Mouse (Mus musculus) CH12.LX (cell line): ENCODE measurements around the gene Gm49337. TPM values are rescaled to one million over a fixed set of nuclear protein-coding genes. Genes with fewer than 3 reads are reported as not detected.

Experiments
- DNase-seq: peaks from one replicate; pipeline ENCODE4 v3.0.0-alpha.2; 2013; ENCODE audit errors: extremely low read depth
- H3K27ac ChIP-seq: 2 replicates; pipeline ENCODE4 v1.5.1; 2012; ENCODE audit warnings: low read depth, mild to moderate bottlenecking, control low read depth, moderate library complexity; ENCODE audit not compliant: insufficient read depth
- H3K27me3 ChIP-seq: replicated peaks from 2 replicates; pipeline ENCODE3; 2012; ENCODE audit warnings: inconsistent platforms
- H3K36me3 ChIP-seq, 2 experiments: replicated peaks in 1 of 2; 2 replicates each; pipeline versions ENCODE3 to v1.6.1; 2012; ENCODE audit warnings: inconsistent platforms in 1 of 2, low read length in 1 of 2, mild to moderate bottlenecking in 1 of 2, mixed read lengths in 1 of 2, moderate library complexity in 1 of 2; ENCODE audit not compliant: control insufficient read depth in 1 of 2, insufficient read depth in 1 of 2
- H3K4me1 ChIP-seq, 2 experiments: 2 replicates each; pipeline ENCODE4 v1.6.1; 2012; ENCODE audit warnings: inconsistent platforms in 1 of 2, moderate library complexity in 1 of 2; ENCODE audit not compliant: insufficient read depth in 2 of 2, control insufficient read depth in 1 of 2
- H3K4me2 ChIP-seq: 2 replicates; pipeline ENCODE4 v1.6.1; 2012; ENCODE audit warnings: low read depth, mild to moderate bottlenecking, control low read depth; ENCODE audit not compliant: poor library complexity, insufficient read depth, severe bottlenecking
- H3K4me3 ChIP-seq, 3 experiments: fragments of 150-350 bp in 1 of 3; sonication (generic) in 1 of 3; replicated peaks in 1 of 3; 2 replicates each; pipeline versions ENCODE3 to v1.5.1; 2011 to 2012; ENCODE audit warnings: low read depth in 2 of 3, low read length in 2 of 3, mild to moderate bottlenecking in 2 of 3, moderate library complexity in 2 of 3, control low read depth in 1 of 3, improper control_type of control experiment in 1 of 3, inconsistent platforms in 1 of 3, mixed read lengths in 1 of 3; ENCODE audit not compliant: poor library complexity in 1 of 3
- H3K79me2 ChIP-seq: replicated peaks from 2 replicates; pipeline ENCODE4 v1.6.1; 2012; ENCODE audit warnings: mild to moderate bottlenecking, moderate library complexity; ENCODE audit not compliant: control insufficient read depth, poor library complexity, insufficient read depth, severe bottlenecking; ENCODE audit errors: extremely low read depth
- H3K9ac ChIP-seq: 2 replicates; pipeline ENCODE4 v1.6.1; 2012; ENCODE audit warnings: low read depth, mild to moderate bottlenecking, control low read depth, moderate library complexity; ENCODE audit not compliant: insufficient read depth
- H3K9me3 ChIP-seq: replicated peaks from 2 replicates; pipeline ENCODE3; 2012; ENCODE audit warnings: low read length, inconsistent platforms, mixed read lengths
- CHD1 ChIP-seq: IDR thresholded peaks from 2 replicates; pipeline ENCODE4 v1.6.1; 2012; ENCODE audit warnings: low read depth, low read length, improper control_type of control experiment, inconsistent platforms
- CHD2 ChIP-seq: IDR thresholded peaks from 2 replicates; pipeline ENCODE4 v1.6.1; 2011; ENCODE audit warnings: low read length, improper control_type of control experiment
- CTCF ChIP-seq, 2 experiments: IDR thresholded peaks in 1 of 2; conservative IDR thresholded peaks in 1 of 2; 2 replicates each; pipeline ENCODE4 v1.5.1; 2011 to 2012; ENCODE audit warnings: low read depth in 2 of 2, low read length in 2 of 2, improper control_type of control experiment in 1 of 2, inconsistent platforms in 1 of 2, mild to moderate bottlenecking in 1 of 2, moderate library complexity in 1 of 2
- E2F4 ChIP-seq: IDR thresholded peaks from 2 replicates; pipeline ENCODE4 v1.6.1; 2011; ENCODE audit warnings: low read depth, low read length, improper control_type of control experiment; ENCODE audit not compliant: insufficient replicate concordance
- ELF1 ChIP-seq: IDR thresholded peaks from 2 replicates; pipeline ENCODE4 v1.6.1; 2014; ENCODE audit warnings: low read depth, mild to moderate bottlenecking, inconsistent platforms, low read length, improper control_type of control experiment
- EP300 ChIP-seq: IDR thresholded peaks from 2 replicates; pipeline ENCODE4 v1.6.1; 2011; ENCODE audit warnings: low read length, improper control_type of control experiment
- ETS1 ChIP-seq: conservative IDR thresholded peaks from 2 replicates; pipeline ENCODE4 v1.6.1; 2012; ENCODE audit warnings: low read depth, mild to moderate bottlenecking, inconsistent platforms, low read length, improper control_type of control experiment, moderate library complexity
- HCFC1 ChIP-seq: IDR thresholded peaks from 2 replicates; pipeline ENCODE4 v1.6.1; 2012; ENCODE audit warnings: low read depth, mild to moderate bottlenecking, inconsistent platforms, low read length, improper control_type of control experiment
- IRF4 ChIP-seq: IDR thresholded peaks from 2 replicates; pipeline ENCODE4 v1.6.1; 2014; ENCODE audit warnings: low read depth, mild to moderate bottlenecking, inconsistent platforms, low read length, improper control_type of control experiment
- JUN ChIP-seq: IDR thresholded peaks from 2 replicates; pipeline ENCODE4 v1.6.1; 2011; ENCODE audit warnings: low read depth, mild to moderate bottlenecking, low read length, improper control_type of control experiment, moderate library complexity; ENCODE audit not compliant: insufficient read depth
- JUND ChIP-seq: conservative IDR thresholded peaks from 2 replicates; pipeline ENCODE4 v1.6.1; 2011; ENCODE audit warnings: low read depth, low read length, improper control_type of control experiment
- KAT2A ChIP-seq: IDR thresholded peaks from 2 replicates; pipeline ENCODE4 v1.6.1; 2012; ENCODE audit warnings: low read length, improper control_type of control experiment, inconsistent platforms; ENCODE audit not compliant: insufficient replicate concordance
- MAFK ChIP-seq: IDR thresholded peaks from 2 replicates; pipeline ENCODE4 v1.6.1; 2011; ENCODE audit warnings: low read length, improper control_type of control experiment; ENCODE audit not compliant: insufficient replicate concordance
- MAZ ChIP-seq: IDR thresholded peaks from 2 replicates; pipeline ENCODE4 v1.6.1; 2012; ENCODE audit warnings: low read depth, mild to moderate bottlenecking, inconsistent platforms, low read length, improper control_type of control experiment, moderate library complexity
- MYC ChIP-seq: IDR thresholded peaks from 2 replicates; pipeline ENCODE4 v1.6.1; 2011; ENCODE audit warnings: low read depth, mild to moderate bottlenecking, improper control_type of control experiment, low read length
- NELFE ChIP-seq: IDR thresholded peaks from 2 replicates; pipeline ENCODE4 v1.6.1; 2011; ENCODE audit warnings: low read depth, low read length, improper control_type of control experiment
- NRF1 ChIP-seq: IDR thresholded peaks from 2 replicates; pipeline ENCODE4 v1.6.1; 2014; ENCODE audit warnings: low read depth, mild to moderate bottlenecking, inconsistent platforms, low read length, improper control_type of control experiment, moderate library complexity
- PAX5 ChIP-seq: IDR thresholded peaks from 2 replicates; pipeline ENCODE4 v1.6.1; 2012; ENCODE audit warnings: low read length, inconsistent platforms, mixed read lengths
- POLR2A ChIP-seq: IDR thresholded peaks from 2 replicates; pipeline ENCODE4 v1.6.1; 2011; ENCODE audit warnings: low read depth, mild to moderate bottlenecking, improper control_type of control experiment, low read length
- POLR2AphosphoS2 ChIP-seq: IDR thresholded peaks from 2 replicates; pipeline ENCODE4 v1.6.1; 2011; ENCODE audit warnings: low read depth, low read length, improper control_type of control experiment
- RAD21 ChIP-seq: IDR thresholded peaks from 2 replicates; pipeline ENCODE4 v1.6.1; 2011; ENCODE audit warnings: low read depth, mild to moderate bottlenecking, low read length, improper control_type of control experiment, moderate library complexity
- SIN3A ChIP-seq: IDR thresholded peaks from 2 replicates; pipeline ENCODE4 v1.6.1; 2012; ENCODE audit warnings: low read length, improper control_type of control experiment, inconsistent platforms
- SMC3 ChIP-seq: IDR thresholded peaks from 2 replicates; pipeline ENCODE4 v1.6.1; 2011; ENCODE audit warnings: low read depth, low read length, improper control_type of control experiment
- TBP ChIP-seq: conservative IDR thresholded peaks from 2 replicates; pipeline ENCODE4 v1.6.1; 2011; ENCODE audit warnings: low read depth, low read length, improper control_type of control experiment
- UBTF ChIP-seq: IDR thresholded peaks from 2 replicates; pipeline ENCODE4 v1.6.1; 2012; ENCODE audit warnings: low read depth, mild to moderate bottlenecking, inconsistent platforms, low read length, improper control_type of control experiment, moderate library complexity
- ZMIZ1 ChIP-seq: IDR thresholded peaks from 2 replicates; pipeline ENCODE4 v1.6.1; 2012; ENCODE audit warnings: low read depth, mild to moderate bottlenecking, inconsistent platforms, low read length, improper control_type of control experiment
- ZNF384 ChIP-seq: IDR thresholded peaks from 2 replicates; pipeline ENCODE4 v1.6.1; 2012; ENCODE audit warnings: low read depth, low read length, improper control_type of control experiment, inconsistent platforms
- dilution Hi-C: fragments of 300-500 bp; cut with MboI; formaldehyde crosslinking; loops from 2 replicates; pipeline ENCODE4 v1.14.3; 2020; ENCODE audit warnings: low sequenced_read_pairs; ENCODE audit not compliant: extremely low pct_unique_long_range_greater_than_20kb, extremely low pct_ligation_motif_present
- in situ Hi-C: fragments of 300-500 bp; cut with MboI; formaldehyde crosslinking; loops from 3 replicates; pipeline ENCODE4 v1.14.3; 2019; ENCODE audit warnings: low sequenced_read_pairs, low pct_ligation_motif_present, low pct_unique_long_range_greater_than_20kb, mixed read lengths
- polyA plus RNA-seq: library from polyadenylated mRNA; unstranded; fragments of >175 nt; gene quantifications from 2 replicates; pipeline ENCODE4 v1.2.1, GENCODE M21; 2012; ENCODE audit warnings: low read depth; ENCODE audit not compliant: insufficient read length
- total RNA-seq, 2 experiments: library from RNA; depleted of rRNA; stranded (reverse); fragments of 300-350 nt in 1 of 2; fragments of >200 nt in 1 of 2; gene quantifications; 2 replicates each; pipeline ENCODE4 v1.2.3; 2012 to 2014

Gm49337 gene
- total and polyA plus RNA-seq, 3 experiments, result not detected

- H3K4me1 ChIP-seq, result no peaks in the 10 kb centered on the region
- H3K9ac ChIP-seq, result no peak overlapping the region
- peaks cover 6 to 34% of the 10 kb centered on the region in 2 experiments for H3K36me3 ChIP-seq
- H3K4me3 ChIP-seq, result no peak overlapping the region
- H3K27me3 ChIP-seq, result no peaks in the 10 kb centered on the region
- DNase-seq, result no peak
- no peaks in the 10 kb centered on the region for H3K79me2 ChIP-seq
- peaks cover 3% of the 10 kb centered on the region for H3K9me3 ChIP-seq
- H3K4me2 ChIP-seq, result no peak overlapping the region
- TF ChIP-seq ELF1, result no peak
- TF ChIP-seq EP300, result no peak
- TF ChIP-seq NELFE, result no peak
- TF ChIP-seq ZMIZ1, result no peak
- TF ChIP-seq UBTF, result no peak
- no peak for TF ChIP-seq SMC3
- no peak for TF ChIP-seq ZNF384
- TF ChIP-seq KAT2A, result no peak
- in situ Hi-C loops (loop anchor here (25.0 kb wide), 1 partner anchor 167 kb away; the partner anchor contains the start of genes 1700042G07Rik, Gm49337, Lurap1 and Tspan1), dilution Hi-C loops (no loop called here)
- no peak overlapping the region for H3K27ac ChIP-seq
Observed at GRCm38 (mm10) chr4:116329256-116329655, 156.1 kb downstream of the Gm49337 start.

GRCm38 (mm10) chr4:116336294-116336693 is 163.1 kb downstream of the Gm49337 start:
- H3K4me3 ChIP-seq, result peak overlapping the region in 1 of 3 experiments; percentile 43
- no peak for TF ChIP-seq TBP
- no peak for TF ChIP-seq NELFE
- peak; percentile 70 for TF ChIP-seq ELF1
- TF ChIP-seq PAX5, result no peak
- no peak overlapping the region for H3K27ac ChIP-seq
- H3K36me3 ChIP-seq, result peaks cover 0 to 4% of the 10 kb centered on the region in 2 experiments
- no peaks in the 10 kb centered on the region for H3K79me2 ChIP-seq
- no peaks in the 10 kb centered on the region for H3K27me3 ChIP-seq
- no peak overlapping the region for H3K4me2 ChIP-seq
- dilution Hi-C loops, result no loop called here
- peaks cover 0 to 5% of the 10 kb centered on the region in 2 experiments; a peak in 1 of 4 replicates for H3K4me1 ChIP-seq
- in situ Hi-C loops, result loop anchor here (25.0 kb wide), 1 partner anchor 174 kb away; the partner anchor contains the start of genes 1700042G07Rik, Gm49337, Lurap1 and Tspan1
- H3K9ac ChIP-seq, result no peak overlapping the region
- peak; percentile 39 for DNase-seq
- H3K9me3 ChIP-seq, result no peaks in the 10 kb centered on the region

DNA sequence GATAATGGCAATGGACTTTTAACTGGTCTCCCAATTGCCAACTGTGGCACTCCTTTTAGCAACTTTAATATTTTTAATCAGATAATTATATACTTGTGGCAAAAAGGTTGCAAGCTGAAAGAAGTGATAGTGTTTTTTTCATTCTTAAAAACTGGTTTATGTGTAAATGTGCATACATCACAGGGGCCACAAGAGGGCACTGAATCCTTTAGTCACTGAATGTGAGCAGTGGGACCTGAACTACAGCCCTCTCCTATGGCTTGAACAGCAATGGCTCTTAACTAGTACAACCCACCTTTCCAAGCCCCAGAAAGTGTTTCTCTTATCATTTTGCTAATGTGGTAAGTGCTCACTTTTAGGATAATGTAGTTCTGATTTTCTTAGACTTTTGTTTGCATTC is 168.9 kb downstream of the Gm49337 start:
- H3K27ac ChIP-seq, result no peak overlapping the region
- dilution Hi-C loops (no loop called here), in situ Hi-C loops (loop anchor here (25.0 kb wide), 1 partner anchor 180 kb away; the partner anchor contains the start of genes 1700042G07Rik, Gm49337, Lurap1 and Tspan1)
- no peak overlapping the region for H3K9ac ChIP-seq
- H3K27me3 ChIP-seq, result no peaks in the 10 kb centered on the region
- DNase-seq, result peak; percentile 62
- H3K4me1 ChIP-seq, result no peaks in the 10 kb centered on the region
- H3K79me2 ChIP-seq, result no peaks in the 10 kb centered on the region
- no peak overlapping the region for H3K4me2 ChIP-seq
- H3K36me3 ChIP-seq, result no peaks in the 10 kb centered on the region
- no peaks in the 10 kb centered on the region for H3K9me3 ChIP-seq
- H3K4me3 ChIP-seq, result no peak overlapping the region
- TF ChIP-seq SIN3A (no peak), UBTF (no peak), IRF4 (no peak), CTCF (conservative IDR thresholded peaks at IDR 0.05 in 1 of 2, IDR thresholded peaks at IDR 0.05 in 1 of 2; ENCODE audit: low read depth in 2 of 2, low read length in 2 of 2) (peak; percentile 45 to 84), E2F4 (no peak), MAZ (no peak), POLR2A (no peak), POLR2AphosphoS2 (no peak), CHD2 (no peak), JUND (no peak), SMC3 (peak; percentile 85), NRF1 (no peak), RAD21 (peak; percentile 82), MYC (no peak), JUN (no peak), ELF1 (no peak), CHD1 (no peak), HCFC1 (no peak), TBP (no peak), PAX5 (no peak), MAFK (no peak), ETS1 (no peak)
